Mouse (Mus musculus) embryo, embryonic 9.5 days (tissue): ENCODE results near the gene Pank1.

Experiments
- DNase-seq: peaks from one replicate; pipeline ENCODE4 v3.0.0-alpha.2; 2017; ENCODE audit errors: extremely low spot score

Pank1 gene

GRCm38 (mm10) chr19:34878603-34879541 lies at the start of gene Pank1:
Gene Pank1 (minus strand): TSS chr19:34879455.
- peak; percentile 82 for DNase-seq

- DNase-seq, result no peak
These were observed 43.3 kb upstream of the Pank1 start for GRCm38 (mm10) chr19:34922603-34922963.

GRCm38 (mm10) chr19:34921652-34922602 lies 42.7 kb upstream of the Pank1 start, which contains the start of gene Kif20b:
Gene Kif20b (plus strand): TSS chr19:34922361.
- peak; percentile 94 for DNase-seq

GRCm38 (mm10) chr19:34921253-34921651 lies 42.0 kb upstream of the Pank1 start:
- DNase-seq, result no peak

GRCm38 (mm10) chr19:34920531-34920930 lies 41.3 kb upstream of the Pank1 start:
- DNase-seq, result no peak

GRCm38 (mm10) chr19:34920066-34920465 lies 40.8 kb upstream of the Pank1 start:
- no peak for DNase-seq

- DNase-seq, result no peak
These were observed 33.1 kb upstream of the Pank1 start for GRCm38 (mm10) chr19:34912366-34912765.

GRCm38 (mm10) chr19:34906772-34907171 lies 27.5 kb upstream of the Pank1 start:
- no peak for DNase-seq

- DNase-seq, result no peak
These were observed 26.2 kb upstream of the Pank1 start for GRCm38 (mm10) chr19:34905424-34905823.

GRCm38 (mm10) chr19:34904032-34904431 lies 24.8 kb upstream of the Pank1 start:
- no peak for DNase-seq

- no peak for DNase-seq
These were observed 22.5 kb upstream of the Pank1 start for GRCm38 (mm10) chr19:34901735-34902134.

- DNase-seq, result no peak
These were observed 22.0 kb upstream of the Pank1 start for GRCm38 (mm10) chr19:34901266-34901665.

- DNase-seq, result no peak
These were observed 19.7 kb upstream of the Pank1 start for GRCm38 (mm10) chr19:34898941-34899340.

GRCm38 (mm10) chr19:34897082-34897965 lies 18.1 kb upstream of the Pank1 start:
- no peak for DNase-seq

GRCm38 (mm10) chr19:34895082-34895481 lies 15.8 kb upstream of the Pank1 start:
- DNase-seq, result no peak

- DNase-seq, result no peak
These were observed 12.3 kb upstream of the Pank1 start for GRCm38 (mm10) chr19:34891590-34891989.

GRCm38 (mm10) chr19:34890981-34891380 lies 11.7 kb upstream of the Pank1 start:
- no peak for DNase-seq

GRCm38 (mm10) chr19:34886324-34886723 lies 7.1 kb upstream of the Pank1 start:
- no peak for DNase-seq

- DNase-seq, result no peak
These were observed 4.4 kb upstream of the Pank1 start for GRCm38 (mm10) chr19:34883526-34884224.

- DNase-seq, result no peak
These were observed 3.2 kb upstream of the Pank1 start for GRCm38 (mm10) chr19:34882443-34882842.

- DNase-seq, result no peak
These were observed 1.9 kb upstream of the Pank1 start for GRCm38 (mm10) chr19:34881160-34881559.
